Mouse (Mus musculus): ENCODE data around the gene Tbc1d13.

GRCm38 (mm10) chr2:30122766-30123165 is 10.8 kb upstream of the Tbc1d13 start:
- TF ChIP-seq CTCF (IDR thresholded peaks at IDR 0.05; ENCODE audit: extremely low read depth, insufficient read depth, low read length) (no peak), POLR2A (IDR thresholded peaks at IDR 0.05; ENCODE audit: extremely low read depth, insufficient read depth, low read length) (no peak)
